Mouse (Mus musculus): Measurements from ENCODE around the gene Cdc42se2.

DNA sequence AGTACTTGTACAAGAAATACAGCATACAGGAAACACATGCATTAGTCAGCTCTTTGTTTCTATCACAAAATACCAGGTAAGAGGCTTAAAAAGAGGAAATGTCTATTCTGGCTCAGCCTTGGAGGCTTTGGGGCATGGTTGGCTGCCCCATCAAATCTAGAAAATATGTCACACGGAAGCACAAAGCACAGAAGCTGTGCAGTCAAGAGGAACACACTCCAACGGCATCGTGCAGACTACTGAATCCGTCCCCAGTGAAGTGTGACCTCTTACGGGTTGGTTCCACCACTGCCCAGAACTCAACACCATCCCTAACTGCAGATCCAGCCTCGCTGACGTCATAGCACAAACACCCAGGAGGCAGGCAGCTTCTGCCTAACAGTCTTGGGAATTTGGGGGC, 53.9 kb downstream of the Cdc42se2 start:
- TF ChIP-seq CTCF (conservative IDR thresholded peaks at IDR 0.05 in 1 of 2, IDR thresholded peaks at IDR 0.05 in 1 of 2; ENCODE audit: low read depth in 2 of 2, low read length in 2 of 2) = no peak
- 0 out of 2 replicates have a peak, but pooled peaks have one; percentile 16 for TF ChIP-seq POLR2A (IDR thresholded peaks at IDR 0.05; ENCODE audit: low read depth, low read length)
- peak; percentile 74; the same call in 1 of the 2 replicates for TF ChIP-seq JUN (IDR thresholded peaks at IDR 0.05; ENCODE audit: insufficient read depth, low read depth, low read length)
- TF ChIP-seq CHD1 (IDR thresholded peaks at IDR 0.05; ENCODE audit: low read depth, low read length) = no peak
- peak; percentile 33; the same call in 1 of the 2 replicates for TF ChIP-seq SMC3 (IDR thresholded peaks at IDR 0.05; ENCODE audit: low read depth, low read length)
- TF ChIP-seq POLR2AphosphoS2 (IDR thresholded peaks at IDR 0.05; ENCODE audit: low read depth, low read length) = no peak
- TF ChIP-seq EP300 (IDR thresholded peaks at IDR 0.05; ENCODE audit: low read length) = peak; percentile 97
